Mouse (Mus musculus) G1E (cell line): Measurements from ENCODE around the gene Catsper4. TPM values are rescaled to one million over a fixed set of nuclear protein-coding genes. Genes with fewer than 3 reads are reported as not detected.
"Not testable (repeated sequence)": the region's sequence is repeated elsewhere in the genome, so short reads cannot be mapped to it uniquely, and the experiment has no call there.

Experiments used
- ATAC-seq: 2 replicates; pipeline ENCODE4 v1.8.0; 2016; ENCODE audit warnings: mild to moderate bottlenecking; ENCODE audit not compliant: insufficient number of reproducible peaks, poor library complexity, low FRiP score, severe bottlenecking; ENCODE audit errors: extremely low read depth
- DNase-seq: peaks from one replicate; pipeline ENCODE4 v3.0.0; 2012; ENCODE audit warnings: low spot score
- H3K27me3 ChIP-seq: 2 replicates; pipeline ENCODE4 v1.6.1; 2012; ENCODE audit warnings: mild to moderate bottlenecking, low read length, inconsistent platforms; ENCODE audit not compliant: insufficient read depth
- H3K36me3 ChIP-seq: replicated peaks from 2 replicates; pipeline ENCODE3; 2012; ENCODE audit warnings: mild to moderate bottlenecking, inconsistent platforms
- H3K4me1 ChIP-seq: 2 replicates; pipeline ENCODE4 v1.6.1; 2012; ENCODE audit warnings: low read depth, low read length, inconsistent platforms, mixed read lengths; ENCODE audit not compliant: insufficient read depth
- H3K4me3 ChIP-seq: 2 replicates; pipeline ENCODE4 v1.5.1; 2012; ENCODE audit warnings: low read depth, mild to moderate bottlenecking, inconsistent platforms, low read length, moderate library complexity, mixed read lengths
- H3K9me3 ChIP-seq: replicated peaks from 2 replicates; pipeline ENCODE4 v1.6.1; 2012; ENCODE audit warnings: inconsistent platforms
- CTCF ChIP-seq: IDR thresholded peaks from 2 replicates; pipeline ENCODE4 v1.5.1; 2012; ENCODE audit warnings: low read depth, low read length, inconsistent platforms, mixed read lengths
- GATA1 ChIP-seq: IDR thresholded peaks from 2 replicates; pipeline ENCODE4 v1.6.1; 2012; ENCODE audit warnings: borderline replicate concordance, low read length, inconsistent platforms, mixed read lengths
- GATA2 ChIP-seq: IDR thresholded peaks from 2 replicates; pipeline ENCODE4 v1.6.1; 2012; ENCODE audit warnings: low read depth, low read length, inconsistent platforms, borderline replicate concordance
- POLR2AphosphoS5 ChIP-seq: IDR thresholded peaks from 2 replicates; pipeline ENCODE4 v1.6.1; 2012; ENCODE audit warnings: low read depth, low read length, inconsistent platforms; ENCODE audit not compliant: insufficient replicate concordance
- TAL1 ChIP-seq: conservative IDR thresholded peaks from 2 replicates; pipeline ENCODE4 v1.6.1; 2012; ENCODE audit warnings: low read depth, low read length, inconsistent platforms, mixed read lengths
- polyA plus RNA-seq: library from polyadenylated mRNA; stranded (reverse); fragments of >175 nt; gene quantifications from 2 replicates; pipeline ENCODE4 v1.2.3, GENCODE M21; 2012
- total RNA-seq, 2 experiments: library from RNA; stranded (forward) in 1 of 2; stranded (reverse) in 1 of 2; fragments of 200-1000 nt in 1 of 2; fragments of >200 nt in 1 of 2; fragmentation: Nextera tagmentation in 1 of 2; gene quantifications; 2 replicates each; pipeline ENCODE4 v1.2.3; 2014 to 2017

Gene Catsper4
- total RNA-seq (2014; fragmentation: Nextera tagmentation) = not detected in 2 replicates
- not detected in 2 replicates for total RNA-seq (2017)
- not detected in 2 replicates for polyA plus RNA-seq

- H3K27me3 ChIP-seq = peaks cover 42% of the 10 kb centered on the region
Measured at GRCm38 (mm10) chr4:134227194-134227593, at the start of gene Catsper4. TSS of gene Catsper4 (minus strand) at chr4:134227383.

GRCm38 (mm10) chr4:134273417-134274345, 46.5 kb upstream of the Catsper4 start:
- no peaks in the 10 kb centered on the region for H3K27me3 ChIP-seq
- peak overlapping the region; percentile 54; the same call in 1 of the 2 replicates for H3K4me3 ChIP-seq
- no peak for TF ChIP-seq GATA1
- TF ChIP-seq TAL1 = peak; percentile 51
- no peaks in the 10 kb centered on the region for H3K9me3 ChIP-seq
- DNase-seq = peak; percentile 43
- peaks cover 36% of the 10 kb centered on the region for H3K36me3 ChIP-seq
- H3K4me1 ChIP-seq = peaks cover 24% of the 10 kb centered on the region
- peak; percentile 78 for ATAC-seq

More at GRCm38 (mm10) chr4:134227194-134227593, at the start of gene Catsper4:
- DNase-seq (no peak), ATAC-seq (no peak)
- Histone ChIP-seq H3K36me3 (no peaks in the 10 kb centered on the region), H3K9me3 (no peaks in the 10 kb centered on the region), H3K4me3 (no peak within 1 kb of the TSS), H3K4me1 (peaks cover 47% of the 10 kb centered on the region)
- TF ChIP-seq TAL1 (no peak), GATA2 (no peak), POLR2AphosphoS5 (no peak), CTCF (no peak), GATA1 (no peak)

- Histone ChIP-seq H3K4me1 (peaks cover 22% of the 10 kb centered on the region), H3K36me3 (peaks cover 29% of the 10 kb centered on the region), H3K27me3 (no peaks in the 10 kb centered on the region), H3K4me3 (peak overlapping the region; percentile 54), H3K9me3 (no peaks in the 10 kb centered on the region)
- no peak for DNase-seq
- no peak for ATAC-seq
- TF ChIP-seq CTCF = no peak
- TF ChIP-seq POLR2AphosphoS5 = no peak
- no peak for TF ChIP-seq GATA1
- TF ChIP-seq GATA2 = no peak
- no peak for TF ChIP-seq TAL1
Measured at GRCm38 (mm10) chr4:134272731-134273416, 45.7 kb upstream of the Catsper4 start.

GRCm38 (mm10) chr4:134271979-134272378, 44.8 kb upstream of the Catsper4 start:
- ATAC-seq (no peak), DNase-seq (no peak)
- Histone ChIP-seq H3K4me3 (no peak overlapping the region), H3K27me3 (no peaks in the 10 kb centered on the region), H3K9me3 (no peaks in the 10 kb centered on the region), H3K4me1 (peaks cover 22% of the 10 kb centered on the region), H3K36me3 (peaks cover 20% of the 10 kb centered on the region)
- TF ChIP-seq CTCF = no peak
- no peak for TF ChIP-seq GATA2
- TF ChIP-seq POLR2AphosphoS5 = no peak
- no peak for TF ChIP-seq GATA1
- no peak for TF ChIP-seq TAL1

GRCm38 (mm10) chr4:134269622-134270021, 42.4 kb upstream of the Catsper4 start:
- H3K27me3 ChIP-seq, DNase-seq, H3K4me3 ChIP-seq, H3K36me3 ChIP-seq, ATAC-seq, H3K9me3 ChIP-seq: not testable (repeated sequence)
- peaks cover 20% of the 10 kb centered on the region for H3K4me1 ChIP-seq
- peak; percentile 19; the same call in 1 of the 2 replicates for TF ChIP-seq CTCF

- DNase-seq (no peak), ATAC-seq (no peak)
- no peak for TF ChIP-seq CTCF
- TF ChIP-seq GATA1 = no peak
- no peak for TF ChIP-seq TAL1
- Histone ChIP-seq H3K4me3 (no peak overlapping the region), H3K4me1 (peaks cover 13% of the 10 kb centered on the region), H3K9me3 (peaks cover 5% of the 10 kb centered on the region), H3K27me3 (peaks cover 12% of the 10 kb centered on the region), H3K36me3 (no peaks in the 10 kb centered on the region)
Measured at GRCm38 (mm10) chr4:134268102-134268655, 41.0 kb upstream of the Catsper4 start.
